In genomic region chr5:37967106-37967913, GRCm38 (mm10) we compare ENCODE assay signal across 9 mouse cellular contexts.
DNase-seq lines count a peak whose midpoint lies in the region; ATAC-seq lines count a peak whose summit lies in the region.
"Had no signal": no experiment of that assay in that cellular context is flagged by ENCODE, and none has a peak within 500 bp of the region (broad histone marks: within the 10 kb centered on the region; RNA-seq: fewer than 3 reads in every experiment).

No protein-coding gene starts in this region.

- peaks cover 78% of the 10 kb centered on the region for H3K27me3 ChIP-seq in forebrain, embryonic 12.5 days
- peaks cover 35% of the 10 kb centered on the region for H3K27me3 ChIP-seq in forebrain, embryonic 16.5 days (replicated peaks; ENCODE audit: control insufficient read depth, insufficient read depth, low read length)
- peaks cover 42% of the 10 kb centered on the region for H3K27me3 ChIP-seq in kidney, embryonic 16.5 days (ENCODE audit: insufficient read depth, low read length)
- H3K27me3 ChIP-seq in embryonic facial prominence, embryonic 12.5 days: peaks cover 42% of the 10 kb centered on the region; the same call in 1 of the 2 replicates
- peaks cover 73% of the 10 kb centered on the region for H3K27me3 ChIP-seq in midbrain, embryonic 13.5 days

- H3K36me3 ChIP-seq in forebrain, embryonic 12.5 days (replicated peaks): no peaks in the 10 kb centered on the region
- H3K36me3 ChIP-seq in forebrain, embryonic 16.5 days (ENCODE audit: control insufficient read depth, insufficient read depth): no peaks in the 10 kb centered on the region
- H3K36me3 ChIP-seq in kidney, embryonic 16.5 days (ENCODE audit: insufficient read depth, low read length): no peaks in the 10 kb centered on the region
- H3K36me3 ChIP-seq in embryonic facial prominence, embryonic 12.5 days: no peaks in the 10 kb centered on the region
- H3K36me3 ChIP-seq in midbrain, embryonic 13.5 days: no peaks in the 10 kb centered on the region

- no peak overlapping the region for H3K4me3 ChIP-seq in forebrain, embryonic 12.5 days (replicated peaks)
- no peak overlapping the region for H3K4me3 ChIP-seq in forebrain, embryonic 16.5 days (replicated peaks; ENCODE audit: low read length)
- peak overlapping the region; percentile 13 for H3K4me3 ChIP-seq in kidney, embryonic 16.5 days (ENCODE audit: low read length)
- no peak overlapping the region for H3K4me3 ChIP-seq in embryonic facial prominence, embryonic 12.5 days
- H3K4me3 ChIP-seq in midbrain, embryonic 13.5 days (replicated peaks): no peak overlapping the region

- peak overlapping the region; percentile 8 for H3K4me2 ChIP-seq in forebrain, embryonic 12.5 days
- no peak overlapping the region for H3K4me2 ChIP-seq in forebrain, embryonic 16.5 days (ENCODE audit: low read length)
- peak overlapping the region; percentile 21 for H3K4me2 ChIP-seq in kidney, embryonic 16.5 days (replicated peaks; ENCODE audit: low read depth, low read length)
- peak overlapping the region; percentile 36 for H3K4me2 ChIP-seq in embryonic facial prominence, embryonic 12.5 days (replicated peaks)
- no peak overlapping the region for H3K4me2 ChIP-seq in midbrain, embryonic 13.5 days (replicated peaks)

- no peak for ATAC-seq in forebrain, embryonic 12.5 days (ENCODE audit: low FRiP score)
- ATAC-seq in forebrain, embryonic 16.5 days: no peak
- ATAC-seq in kidney, embryonic 16.5 days (ENCODE audit: low FRiP score, low TSS enrichment): 0 out of 2 replicates have a peak, but pooled peaks have one; percentile 18
- peak; percentile 31; the same call in 1 of the 2 replicates for ATAC-seq in embryonic facial prominence, embryonic 12.5 days (ENCODE audit: insufficient number of reproducible peaks, insufficient read depth, low FRiP score, low TSS enrichment)
- 0 out of 2 replicates have a peak, but pooled peaks have one; percentile 30 for ATAC-seq in midbrain, embryonic 13.5 days

- no peak overlapping the region for H3K27ac ChIP-seq in forebrain, embryonic 12.5 days
- no peak overlapping the region for H3K27ac ChIP-seq in forebrain, embryonic 16.5 days (ENCODE audit: low read length)
- H3K27ac ChIP-seq in kidney, embryonic 16.5 days (ENCODE audit: low read length): no peak overlapping the region
- peak overlapping the region; percentile 52 for H3K27ac ChIP-seq in embryonic facial prominence, embryonic 12.5 days
- H3K27ac ChIP-seq in midbrain, embryonic 13.5 days: no peak overlapping the region

- no peaks in the 10 kb centered on the region for H3K9me3 ChIP-seq in forebrain, embryonic 12.5 days
- no peaks in the 10 kb centered on the region; the same call in 1 of the 2 replicates for H3K9me3 ChIP-seq in forebrain, embryonic 16.5 days (ENCODE audit: control insufficient read depth, low read length)
- H3K9me3 ChIP-seq in kidney, embryonic 16.5 days (ENCODE audit: low read length): no peaks in the 10 kb centered on the region
- no peaks in the 10 kb centered on the region for H3K9me3 ChIP-seq in embryonic facial prominence, embryonic 12.5 days
- no peaks in the 10 kb centered on the region for H3K9me3 ChIP-seq in midbrain, embryonic 13.5 days

- peaks cover 18% of the 10 kb centered on the region for H3K4me1 ChIP-seq in forebrain, embryonic 12.5 days
- no peaks in the 10 kb centered on the region for H3K4me1 ChIP-seq in forebrain, embryonic 16.5 days (replicated peaks; ENCODE audit: control insufficient read depth, insufficient read depth, low read length)
- peaks cover 10% of the 10 kb centered on the region for H3K4me1 ChIP-seq in kidney, embryonic 16.5 days (ENCODE audit: insufficient read depth, low read length)
- peaks cover 50% of the 10 kb centered on the region for H3K4me1 ChIP-seq in embryonic facial prominence, embryonic 12.5 days
- peaks cover 18% of the 10 kb centered on the region for H3K4me1 ChIP-seq in midbrain, embryonic 13.5 days (replicated peaks)

- DNase-seq in kidney, adult 9 months: no peak
- DNase-seq in thymus, adult 18-20 months: no peak
- DNase-seq in urinary bladder, postnatal 36 days (ENCODE audit: low spot score in 2 of 2): no peak
- DNase-seq: left cerebral cortex, postnatal 4 days had no signal

- H3K9ac ChIP-seq in forebrain, embryonic 12.5 days: no peak overlapping the region
- no peak overlapping the region for H3K9ac ChIP-seq in forebrain, embryonic 16.5 days (replicated peaks; ENCODE audit: low read depth, low read length)
- no peak overlapping the region for H3K9ac ChIP-seq in kidney, embryonic 16.5 days (replicated peaks; ENCODE audit: low read length)
- H3K9ac ChIP-seq in embryonic facial prominence, embryonic 12.5 days: no peak overlapping the region
- H3K9ac ChIP-seq in midbrain, embryonic 13.5 days (replicated peaks): no peak overlapping the region

- WGBS in forebrain, embryonic 12.5 days: 4% methylated on average over 23 of the region's 23 CpGs
- WGBS in forebrain, embryonic 16.5 days: 7% methylated on average over 23 of the region's 23 CpGs
- WGBS in kidney, embryonic 16.5 days: 3% methylated on average over 23 of the region's 23 CpGs
- 5% methylated on average over 23 of the region's 23 CpGs for WGBS in embryonic facial prominence, embryonic 12.5 days
- WGBS in midbrain, embryonic 13.5 days: 6% methylated on average over 23 of the region's 23 CpGs

Comparison
In these comparisons a context has a peak if more than half of its experiments do, and no peak if none do; other contexts are left out.
1. H3K4me2 ChIP-seq: peak in forebrain, embryonic 12.5 days (single experiment), kidney, embryonic 16.5 days (single experiment) and embryonic facial prominence, embryonic 12.5 days (single experiment); none in forebrain, embryonic 16.5 days (single experiment) and midbrain, embryonic 13.5 days (single experiment).
2. ATAC-seq: peak in kidney, embryonic 16.5 days (single experiment), embryonic facial prominence, embryonic 12.5 days (single experiment) and midbrain, embryonic 13.5 days (single experiment); none in forebrain, embryonic 12.5 days (single experiment) and forebrain, embryonic 16.5 days (single experiment).